Mouse (Mus musculus) hindbrain, postnatal 0 days (tissue): Measurements from ENCODE around the gene Atg16l2. TPM values are rescaled to one million over a fixed set of nuclear protein-coding genes. Genes with fewer than 3 reads are reported as not detected.

Experiments
- ATAC-seq: fragments of 200-750 bp; cut with Nextera tagmentation; 2 replicates; pipeline ENCODE4 v1.8.0; 2017; ENCODE audit warnings: mild to moderate bottlenecking, moderate TSS enrichment, moderate library complexity
- DNase-seq: peaks from one replicate; pipeline ENCODE4 v3.0.0-alpha.2; 2015; ENCODE audit warnings: low spot score
- H3K27ac ChIP-seq: fragments of 300-500 bp; sonication (generic); 2 replicates; pipeline ENCODE4 v1.5.1; 2014; ENCODE audit warnings: mild to moderate bottlenecking
- H3K27me3 ChIP-seq: fragments of 300-500 bp; sonication (generic); 2 replicates; pipeline ENCODE4 v1.6.1; 2014; ENCODE audit warnings: low read length, mixed read lengths; ENCODE audit not compliant: insufficient read depth
- H3K36me3 ChIP-seq: fragments of 300-500 bp; sonication (generic); 2 replicates; pipeline ENCODE4 v1.6.1; 2014; ENCODE audit warnings: low read length, mixed read lengths; ENCODE audit not compliant: insufficient read depth
- H3K4me1 ChIP-seq: fragments of 300-500 bp; sonication (generic); 2 replicates; pipeline ENCODE4 v1.6.1; 2014; ENCODE audit warnings: antibody characterized with exemption, low read length, mixed read lengths; ENCODE audit not compliant: insufficient read depth
- H3K4me2 ChIP-seq: fragments of 300-500 bp; sonication (generic); 2 replicates; pipeline ENCODE4 v1.6.1; 2014; ENCODE audit warnings: low read depth, mild to moderate bottlenecking, low read length, moderate library complexity, mixed read lengths
- H3K4me3 ChIP-seq: fragments of 300-500 bp; sonication (generic); 2 replicates; pipeline ENCODE4 v1.5.1; 2014; ENCODE audit warnings: low read length
- H3K9ac ChIP-seq: fragments of 300-500 bp; sonication (generic); replicated peaks from 2 replicates; pipeline ENCODE4 v1.6.1; 2014; ENCODE audit warnings: mild to moderate bottlenecking, low read length, moderate library complexity, mixed read lengths
- H3K9me3 ChIP-seq: fragments of 300-500 bp; sonication (generic); 2 replicates; pipeline ENCODE4 v1.6.1; 2016; ENCODE audit warnings: low read length, mixed read lengths
- CTCF ChIP-seq: IDR thresholded peaks from 2 replicates; pipeline ENCODE4 v1.5.1; 2016; ENCODE audit warnings: antibody characterized with exemption, control low read depth, low read depth
- WGBS: fragments of 180-500 bp; shearing (Covaris S2); extraction: QIAGEN DNeasy Blood & Tissue Kit; methylation state at CpG from one replicate; pipeline ENCODE4 v1.1.7; 2014; 5-methylcytosine and 5-hydroxymethylcytosine counted together
- polyA plus RNA-seq: library from polyadenylated mRNA; unstranded; fragments of >200 nt; fragmentation: Nextera tagmentation; extraction: Ambion mirVana; gene quantifications from 2 replicates; pipeline ENCODE4 v1.2.1, GENCODE M21; 2015
- total RNA-seq: library from RNA; depleted of rRNA; stranded (reverse); fragments of >200 nt; gene quantifications from 2 replicates; pipeline ENCODE4 v1.2.3, GENCODE M21; 2014

Atg16l2 gene
- total and polyA plus RNA-seq, 2 experiments from 2014 or later, result 18.8 to 49.3 TPM

- Histone ChIP-seq H3K4me2 (no peak overlapping the region), H3K27me3 (no peaks in the 10 kb centered on the region), H3K27ac (no peak overlapping the region), H3K4me3 (no peak overlapping the region), H3K9ac (no peak overlapping the region), H3K9me3 (no peaks in the 10 kb centered on the region), H3K36me3 (no peaks in the 10 kb centered on the region), H3K4me1 (no peaks in the 10 kb centered on the region)
- TF ChIP-seq CTCF, result no peak
- WGBS, result 69% methylated on average over 6 of the region's 6 CpGs
- no peak for ATAC-seq
- DNase-seq, result no peak
Observed at GRCm38 (mm10) chr7:101341405-101341804, 39.4 kb upstream of the Atg16l2 start.

- Histone ChIP-seq H3K27ac (no peak overlapping the region), H3K9me3 (no peaks in the 10 kb centered on the region), H3K4me3 (no peak overlapping the region), H3K27me3 (no peaks in the 10 kb centered on the region), H3K4me1 (no peaks in the 10 kb centered on the region), H3K9ac (no peak overlapping the region), H3K36me3 (no peaks in the 10 kb centered on the region), H3K4me2 (no peak overlapping the region)
- no peak for TF ChIP-seq CTCF
- ATAC-seq (no peak), DNase-seq (no peak)
- WGBS, result 70% methylated on average over 3 of the region's 3 CpGs
Observed at GRCm38 (mm10) chr7:101337401-101337800, 35.4 kb upstream of the Atg16l2 start.

- no peaks in the 10 kb centered on the region for H3K36me3 ChIP-seq
- no peaks in the 10 kb centered on the region for H3K9me3 ChIP-seq
- 87% methylated on average over 3 of the region's 3 CpGs for WGBS
- H3K4me3 ChIP-seq, result no peak overlapping the region
- H3K27ac ChIP-seq, result no peak overlapping the region
- no peaks in the 10 kb centered on the region for H3K27me3 ChIP-seq
- no peak overlapping the region for H3K9ac ChIP-seq
- H3K4me1 ChIP-seq, result no peaks in the 10 kb centered on the region
- DNase-seq, result no peak
- no peak overlapping the region for H3K4me2 ChIP-seq
- ATAC-seq, result 0 out of 2 replicates have a peak, but pooled peaks have one; percentile 28
- no peak for TF ChIP-seq CTCF
Observed at GRCm38 (mm10) chr7:101336686-101337085, 34.6 kb upstream of the Atg16l2 start.

- ATAC-seq (no peak), DNase-seq (no peak)
- no peaks in the 10 kb centered on the region for H3K27me3 ChIP-seq
- 88% methylated on average over 2 of the region's 2 CpGs for whole genome bisulfite sequencing
- TF ChIP-seq CTCF, result no peak
- no peak overlapping the region for H3K4me3 ChIP-seq
- H3K4me1 ChIP-seq, result 0 out of 2 replicates have a peak, but pooled peaks cover 6% of the 10 kb centered on the region
- H3K27ac ChIP-seq, result no peak overlapping the region
- no peaks in the 10 kb centered on the region for H3K36me3 ChIP-seq
- H3K4me2 ChIP-seq, result no peak overlapping the region
- H3K9me3 ChIP-seq, result no peaks in the 10 kb centered on the region
- H3K9ac ChIP-seq, result no peak overlapping the region
Observed at GRCm38 (mm10) chr7:101335228-101335627, 33.2 kb upstream of the Atg16l2 start.

- H3K9ac ChIP-seq, result no peak overlapping the region
- no peaks in the 10 kb centered on the region for H3K9me3 ChIP-seq
- WGBS, result 78% methylated on average over 5 of the region's 5 CpGs
- DNase-seq (no peak), ATAC-seq (no peak)
- no peaks in the 10 kb centered on the region for H3K27me3 ChIP-seq
- H3K36me3 ChIP-seq, result no peaks in the 10 kb centered on the region
- no peak overlapping the region for H3K4me3 ChIP-seq
- H3K4me1 ChIP-seq, result peaks cover 19% of the 10 kb centered on the region; the same call in 1 of the 2 replicates
- no peak for TF ChIP-seq CTCF
- no peak overlapping the region for H3K4me2 ChIP-seq
- H3K27ac ChIP-seq, result no peak overlapping the region
Observed at GRCm38 (mm10) chr7:101332045-101332831, 30.2 kb upstream of the Atg16l2 start.

GRCm38 (mm10) chr7:101330841-101331173 lies 28.8 kb upstream of the Atg16l2 start:
- Histone ChIP-seq H3K27me3 (no peaks in the 10 kb centered on the region), H3K36me3 (no peaks in the 10 kb centered on the region), H3K4me1 (peaks cover 19% of the 10 kb centered on the region; the same call in 1 of the 2 replicates), H3K27ac (no peak overlapping the region), H3K4me2 (no peak overlapping the region), H3K9ac (no peak overlapping the region), H3K9me3 (no peaks in the 10 kb centered on the region), H3K4me3 (no peak overlapping the region)
- 50% methylated on average over 4 of the region's 4 CpGs for whole genome bisulfite sequencing
- ATAC-seq (no peak), DNase-seq (peak; percentile 10)
- TF ChIP-seq CTCF, result no peak

GRCm38 (mm10) chr7:101330074-101330840 lies 28.2 kb upstream of the Atg16l2 start:
- Histone ChIP-seq H3K27ac (no peak overlapping the region), H3K4me1 (peaks cover 19% of the 10 kb centered on the region; the same call in 1 of the 2 replicates), H3K9ac (no peak overlapping the region), H3K4me2 (no peak overlapping the region), H3K4me3 (no peak overlapping the region), H3K36me3 (no peaks in the 10 kb centered on the region), H3K9me3 (no peaks in the 10 kb centered on the region), H3K27me3 (no peaks in the 10 kb centered on the region)
- WGBS, result 64% methylated on average over 10 of the region's 10 CpGs
- no peak for DNase-seq
- 0 out of 2 replicates have a peak, but pooled peaks have one; percentile 25 for ATAC-seq
- TF ChIP-seq CTCF, result no peak
